Mouse (Mus musculus) thymus, postnatal 10 days (tissue): ENCODE measurements around the gene Olfr659.
A peak's percentile ranks its signal among the peaks of the same experiment; 100 is the strongest.

Source experiments
- DNase-seq, 2 experiments: peaks; one replicate each; pipeline ENCODE4 v3.0.0; 2021; ENCODE audit warnings: low spot score in 2 of 2

The Olfr659 gene

GRCm38 (mm10) chr7:104666453-104666852 is at the start of gene Olfr659:
TSS of gene Olfr659 (plus strand) at chr7:104666753.
- no peak for DNase-seq

- no peak for DNase-seq
Measured at GRCm38 (mm10) chr7:104624494-104624893, 42.1 kb upstream of the Olfr659 start, which contains the start of gene Olfr657. TSS of gene Olfr657 (plus strand) at chr7:104624794.

GRCm38 (mm10) chr7:104646841-104647482 is 19.6 kb upstream of the Olfr659 start, which contains the start of gene Olfr658:
TSS of gene Olfr658 (minus strand) at chr7:104647305.
- DNase-seq: peak in 1 of 2 experiments; percentile 5

- DNase-seq: no peak
Measured at GRCm38 (mm10) chr7:104686201-104686600, 19.6 kb downstream of the Olfr659 start, which contains the start of gene Olfr661. TSS of gene Olfr661 (plus strand) at chr7:104686501.
